Mouse (Mus musculus): ENCODE data around the gene Suclg2. TPM values are rescaled to one million over a fixed set of nuclear protein-coding genes. Genes with fewer than 3 reads are reported as not detected.

Gene Suclg2
- 27.2 and 29.6 TPM in 2 replicates for polyA plus RNA-seq (2012; rRNA removed)

DNA sequence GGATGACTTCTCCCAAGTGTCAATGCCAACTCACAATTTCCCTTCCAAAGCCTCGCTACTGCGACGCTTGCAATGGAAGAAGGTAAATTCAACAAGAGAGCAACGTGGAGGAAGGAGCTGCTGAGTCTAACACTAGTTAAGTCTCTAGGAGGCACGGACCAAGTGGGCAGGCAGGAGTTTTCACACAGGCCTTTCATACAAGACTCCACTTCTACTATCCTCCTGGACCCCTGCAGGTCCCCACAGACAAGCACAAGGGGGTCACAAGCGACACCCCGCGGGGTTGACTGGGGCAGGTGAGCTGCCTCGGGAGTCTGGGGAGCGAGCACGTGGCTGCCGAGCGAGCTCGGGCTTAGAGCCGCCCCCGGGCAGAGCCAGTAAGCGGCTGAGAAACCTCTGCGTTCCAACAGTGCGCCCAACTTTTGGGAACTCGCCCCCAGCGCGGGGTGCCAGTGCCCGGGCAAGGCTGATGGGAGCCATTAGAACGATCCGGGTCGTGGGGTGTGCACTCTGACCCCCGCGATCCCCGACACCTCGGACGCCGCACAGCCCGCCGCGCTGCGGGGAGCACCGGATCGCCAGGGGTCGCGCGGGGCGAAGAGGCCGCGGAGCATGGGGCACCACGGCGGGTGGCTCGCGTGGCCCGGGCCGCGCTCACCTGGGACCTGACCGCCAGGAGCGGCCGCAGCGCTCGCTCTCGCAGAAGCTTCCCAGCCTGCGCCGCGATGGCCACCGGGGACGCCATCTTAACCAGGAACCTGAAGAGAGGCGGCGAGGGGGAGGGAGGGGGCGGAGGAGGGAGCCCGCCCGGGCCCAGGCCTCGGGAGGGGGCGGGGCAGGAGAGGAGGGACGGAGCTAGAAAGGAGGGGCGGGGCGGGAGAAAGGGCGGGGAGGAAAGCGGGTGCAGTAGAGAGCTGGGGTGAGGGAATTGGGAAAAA lies at the start of gene Suclg2:
Gene Suclg2 (minus strand): TSS at position 770 of the 938 bp plus-strand sequence.

